Comparison of ENCODE assay signal across 19 mouse cellular contexts in the genomic region with DNA sequence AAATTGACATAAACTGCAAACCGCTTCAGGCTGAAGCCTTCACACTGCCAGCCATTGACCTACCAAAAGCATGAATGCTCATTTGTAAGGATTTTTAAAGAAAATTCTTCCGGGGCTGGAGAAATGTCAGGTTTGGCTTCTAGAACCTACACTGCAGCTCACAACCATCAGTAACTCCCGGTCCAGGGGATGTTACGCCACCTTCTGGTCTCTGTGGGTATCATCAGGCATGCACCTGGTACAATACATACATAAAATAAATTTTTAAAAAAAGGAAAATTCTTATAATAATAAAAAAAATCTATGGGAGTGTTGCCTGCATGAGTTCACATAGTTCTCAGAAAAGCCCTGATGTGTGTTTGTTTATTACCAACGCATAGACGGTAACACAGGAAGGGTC. TPM values are rescaled to one million over a fixed set of nuclear protein-coding genes. Genes with fewer than 3 reads are reported as not detected.
DNase-seq lines count a peak whose midpoint lies in the region; ATAC-seq and TF ChIP-seq lines count a peak whose summit lies in the region.
"Had no signal": no experiment of that assay in that cellular context is flagged by ENCODE, and none has a peak within 500 bp of the region (broad histone marks: within the 10 kb centered on the region; RNA-seq: fewer than 3 reads in every experiment).

No protein-coding gene starts in this region.

- TF ChIP-seq CTCF in layer of hippocampus, adult 2 months (conservative IDR thresholded peaks at IDR 0.05) = peak; percentile 67
- peak; percentile 56 for TF ChIP-seq CTCF in stomach, postnatal 0 days (IDR thresholded peaks at IDR 0.05; ENCODE audit: low read depth)

- WGBS in stomach, postnatal 0 days = 80% methylated on average over 6 of the region's 6 CpGs

- TF ChIP-seq EP300 in stomach, postnatal 0 days (optimal IDR thresholded peaks at IDR 0.05) = no peak

- H3K36me3 ChIP-seq in stomach, postnatal 0 days (ENCODE audit: control insufficient read depth, insufficient read depth, low read length) = no peaks in the 10 kb centered on the region
- H3K36me3 ChIP-seq: embryonic facial prominence, embryonic 12.5 days; heart, embryonic 13.5 days; hindbrain, embryonic 12.5 days; limb, embryonic 12.5 days had no signal

- DNase-seq in CD4-positive, CD25-positive, alpha-beta regulatory T cell, adult 2 months (ENCODE audit: low read depth, low spot score) = peak; percentile 29
- no peak for DNase-seq in layer of hippocampus, adult 2 months (ENCODE audit: low spot score in 2 of 2)
- DNase-seq in layer of hippocampus, adult 9-11 months = no peak
- DNase-seq in thymus, postnatal 4 days = peak; percentile 42
- DNase-seq in thymus, postnatal 25 days = no peak
- no peak for DNase-seq in stomach, postnatal 0 days (ENCODE audit: low spot score)
- DNase-seq in urinary bladder, postnatal 36 days (ENCODE audit: low spot score in 2 of 2) = no peak
- DNase-seq: adrenal gland, postnatal 14 days; gastrocnemius, postnatal 25 days; kidney, adult 9 months; retina, postnatal 1 day; thymus, postnatal 36 days had no signal

- no peak overlapping the region for H3K4me2 ChIP-seq in stomach, postnatal 0 days (replicated peaks; ENCODE audit: low read depth)
- H3K4me2 ChIP-seq: embryonic facial prominence, embryonic 12.5 days; heart, embryonic 13.5 days; hindbrain, embryonic 12.5 days; limb, embryonic 12.5 days; midbrain, embryonic 11.5 days had no signal

- H3K27me3 ChIP-seq in stomach, postnatal 0 days (ENCODE audit: control insufficient read depth, insufficient read depth, low read length) = no peaks in the 10 kb centered on the region
- H3K27me3 ChIP-seq: embryonic facial prominence, embryonic 12.5 days; heart, embryonic 13.5 days; hindbrain, embryonic 12.5 days; limb, embryonic 12.5 days had no signal

- no peaks in the 10 kb centered on the region for H3K9me3 ChIP-seq in stomach, postnatal 0 days (ENCODE audit: control insufficient read depth, low read length)
- H3K9me3 ChIP-seq: embryonic facial prominence, embryonic 12.5 days; heart, embryonic 13.5 days; hindbrain, embryonic 12.5 days; limb, embryonic 12.5 days had no signal

- no peak overlapping the region for H3K9ac ChIP-seq in stomach, postnatal 0 days (ENCODE audit: low read length)
- H3K9ac ChIP-seq: embryonic facial prominence, embryonic 12.5 days; heart, embryonic 13.5 days; hindbrain, embryonic 12.5 days; limb, embryonic 12.5 days had no signal

- no peak for ATAC-seq in CD4-positive, CD25-positive, alpha-beta regulatory T cell, adult 4 months
- ATAC-seq in stomach, postnatal 0 days (ENCODE audit: low FRiP score, low TSS enrichment) = no peak

- no peak overlapping the region for H3K4me3 ChIP-seq in layer of hippocampus, adult 2 months
- H3K4me3 ChIP-seq in stomach, postnatal 0 days (ENCODE audit: low read depth, low read length) = no peak overlapping the region
- H3K4me3 ChIP-seq: embryonic facial prominence, embryonic 12.5 days; heart, embryonic 13.5 days; hindbrain, embryonic 12.5 days; limb, embryonic 12.5 days; myocyte had no signal

- H3K4me1 ChIP-seq in stomach, postnatal 0 days (replicated peaks; ENCODE audit: control insufficient read depth, insufficient read depth) = no peaks in the 10 kb centered on the region
- H3K4me1 ChIP-seq: hindbrain, embryonic 12.5 days; limb, embryonic 12.5 days had no signal

- peak overlapping the region; percentile 87 for H3K27ac ChIP-seq in layer of hippocampus, adult 2 months
- H3K27ac ChIP-seq in stomach, postnatal 0 days (replicated peaks) = no peak overlapping the region
- H3K27ac ChIP-seq: embryonic facial prominence, embryonic 12.5 days; heart, embryonic 13.5 days; hindbrain, embryonic 12.5 days; limb, embryonic 12.5 days had no signal

RNA-seq across cellular contexts. Expression of gene Fry, which starts 42.7 kb away (rescaled TPM):
- polyA plus RNA-seq in CD4-positive, CD25-positive, alpha-beta regulatory T cell, adult 4 months (2017; shearing (Covaris generic)) = 10 to 100 TPM; 15.4 to 20.7 TPM
- total RNA-seq in layer of hippocampus, adult 2 months (2021) = 100 to 1,000 TPM; 215 to 246 TPM
- 6.4 and 6.5 TPM in 2 replicates for polyA plus RNA-seq in stomach, postnatal 0 days (2015; fragmentation: Nextera tagmentation; extraction: Ambion mirVana)

Comparison
In these comparisons a context has a peak if more than half of its experiments do, and no peak if none do; other contexts are left out.
1. DNase-seq: peak in CD4-positive, CD25-positive, alpha-beta regulatory T cell, adult 2 months (single experiment) and thymus, postnatal 4 days (single experiment); none in layer of hippocampus, adult 2 months (0 of 2), layer of hippocampus, adult 9-11 months (single experiment), thymus, postnatal 25 days (single experiment), stomach, postnatal 0 days (single experiment) and urinary bladder, postnatal 36 days (0 of 2).